Mouse (Mus musculus) liver, adult 2 months (tissue): ENCODE measurements around the gene Tmcc3.

Source experiments
- CTCF ChIP-seq: fragments of 200-500 bp; IDR thresholded peaks from 2 replicates; pipeline ENCODE4 v1.5.1; 2011; ENCODE audit warnings: low read depth, low read length, control low read depth
- POLR2A ChIP-seq: fragments of 200-500 bp; IDR thresholded peaks from 2 replicates; pipeline ENCODE4 v1.6.1; 2011; ENCODE audit warnings: low read length, control low read depth; ENCODE audit not compliant: insufficient read depth; ENCODE audit errors: extremely low read depth

GRCm38 (mm10) chr10:94400895-94401294, 89.1 kb downstream of the Tmcc3 start:
- no peak for TF ChIP-seq CTCF
- TF ChIP-seq POLR2A: no peak
